Mouse (Mus musculus): ENCODE measurements around the gene Cebpa. TPM values are rescaled to one million over a fixed set of nuclear protein-coding genes. Genes with fewer than 3 reads are reported as not detected.

The Cebpa gene
- polyA plus RNA-seq (2012; rRNA removed), result 13.2 and 16.0 TPM in 2 replicates

GRCm38 (mm10) chr7:35118841-35119413 lies at the start of gene Cebpa:
Cebpa (plus strand) TSS chr7:35119293.

Other genes with a start within 250 kb of the Cebpa start
- 36.5 and 41.2 TPM in 2 replicates for gene Pepd, start 206.9 kb upstream of the Cebpa start, polyA plus RNA-seq (2012; rRNA removed)
- gene Cebpg, start 62.7 kb upstream of the Cebpa start, polyA plus RNA-seq (2012; rRNA removed), result 10.4 and 11.0 TPM in 2 replicates
- gene Slc7a10, start 67.1 kb downstream of the Cebpa start, polyA plus RNA-seq (2012; rRNA removed), result 0.29 and 0.31 TPM in 2 replicates
- gene Lrp3, start 96.2 kb downstream of the Cebpa start, polyA plus RNA-seq (2012; rRNA removed), result 0.70 and 0.83 TPM in 2 replicates
- gene Gpatch1, start 199.1 kb downstream of the Cebpa start, polyA plus RNA-seq (2012; rRNA removed), result 4.0 TPM in 2 replicates
- 3.2 and 3.3 TPM in 2 replicates for gene Rhpn2, start 214.9 kb downstream of the Cebpa start, polyA plus RNA-seq (2012; rRNA removed)

Measured in liver, embryonic 14 days (tissue).